Mouse (Mus musculus): Measurements from ENCODE around the gene Nup133.

The Nup133 gene

GRCm38 (mm10) chr8:123953686-123954085 lies 4.6 kb upstream of the Nup133 start:
- DNase-seq (ENCODE audit: low spot score in 2 of 2): peak in 1 of 2 experiments; percentile 46

- peak; percentile 59 to 77 for DNase-seq (ENCODE audit: low spot score in 2 of 2)
These were observed 1.2 kb upstream of the Nup133 start for GRCm38 (mm10) chr8:123950077-123950802.

- DNase-seq (ENCODE audit: low spot score in 2 of 2): no peak
These were observed 571 bp upstream of the Nup133 start for GRCm38 (mm10) chr8:123949686-123949986.

GRCm38 (mm10) chr8:123929026-123929425 lies 20.0 kb downstream of the Nup133 start:
- no peak for DNase-seq (ENCODE audit: low spot score in 2 of 2)

- no peak for DNase-seq (ENCODE audit: low spot score in 2 of 2)
These were observed 23.4 kb downstream of the Nup133 start for GRCm38 (mm10) chr8:123925671-123926070.

- peak; percentile 67 to 85 for DNase-seq (ENCODE audit: low spot score in 2 of 2)
These were observed 24.3 kb downstream of the Nup133 start for GRCm38 (mm10) chr8:123924719-123925118.

- no peak for DNase-seq (ENCODE audit: low spot score in 2 of 2)
These were observed 34.4 kb downstream of the Nup133 start for GRCm38 (mm10) chr8:123914635-123915034.

- DNase-seq (ENCODE audit: low spot score in 2 of 2): no peak
These were observed 36.8 kb downstream of the Nup133 start for GRCm38 (mm10) chr8:123912265-123912664.

- no peak for DNase-seq (ENCODE audit: low spot score in 2 of 2)
These were observed 41.5 kb downstream of the Nup133 start for GRCm38 (mm10) chr8:123907604-123908003.

- no peak for DNase-seq (ENCODE audit: low spot score in 2 of 2)
These were observed 46.4 kb downstream of the Nup133 start for GRCm38 (mm10) chr8:123902653-123903052.

- no peak for DNase-seq (ENCODE audit: low spot score in 2 of 2)
These were observed 49.7 kb downstream of the Nup133 start for GRCm38 (mm10) chr8:123899366-123899765.

GRCm38 (mm10) chr8:123898576-123898975 lies 50.5 kb downstream of the Nup133 start:
- DNase-seq (ENCODE audit: low spot score in 2 of 2): no peak

GRCm38 (mm10) chr8:123896774-123897173 lies 52.3 kb downstream of the Nup133 start:
- no peak for DNase-seq (ENCODE audit: low spot score in 2 of 2)

- no peak for DNase-seq (ENCODE audit: low spot score in 2 of 2)
These were observed 52.7 kb downstream of the Nup133 start for GRCm38 (mm10) chr8:123896366-123896761.

- no peak for DNase-seq (ENCODE audit: low spot score in 2 of 2)
These were observed 53.2 kb downstream of the Nup133 start for GRCm38 (mm10) chr8:123895680-123896365.

GRCm38 (mm10) chr8:123895230-123895629 lies 53.8 kb downstream of the Nup133 start:
- DNase-seq (ENCODE audit: low spot score in 2 of 2): no peak

GRCm38 (mm10) chr8:123894502-123895097 lies 54.5 kb downstream of the Nup133 start, which contains the start of gene Acta1:
Gene Acta1, minus strand, starts transcription at chr8:123894751.
- no peak for DNase-seq (ENCODE audit: low spot score in 2 of 2)

- DNase-seq (ENCODE audit: low spot score in 2 of 2): no peak
These were observed 55.7 kb downstream of the Nup133 start for GRCm38 (mm10) chr8:123893413-123893812.

- no peak for DNase-seq (ENCODE audit: low spot score in 2 of 2)
These were observed 56.4 kb downstream of the Nup133 start for GRCm38 (mm10) chr8:123892586-123893155.

GRCm38 (mm10) chr8:123891883-123892585 lies 57.0 kb downstream of the Nup133 start:
- no peak for DNase-seq (ENCODE audit: low spot score in 2 of 2)

GRCm38 (mm10) chr8:123891271-123891670 lies 57.8 kb downstream of the Nup133 start:
- DNase-seq (ENCODE audit: low spot score in 2 of 2): no peak

- no peak for DNase-seq (ENCODE audit: low spot score in 2 of 2)
These were observed 59.3 kb downstream of the Nup133 start for GRCm38 (mm10) chr8:123889797-123890196.

Data from natural killer cell, adult 2 months (primary cell).